Mouse (Mus musculus): ENCODE results near the gene Tmx2. TPM values are rescaled to one million over a fixed set of nuclear protein-coding genes. Genes with fewer than 3 reads are reported as not detected.

Tmx2 gene
- polyA plus RNA-seq (2014; fragmentation: Illumina TruSeq; extraction: RNeasy Lipid Tissue Mini Kit (QIAGEN cat#74804); ENCODE audit: insufficient read depth, low read depth, low replicate concordance): 41.6 TPM

DNA sequence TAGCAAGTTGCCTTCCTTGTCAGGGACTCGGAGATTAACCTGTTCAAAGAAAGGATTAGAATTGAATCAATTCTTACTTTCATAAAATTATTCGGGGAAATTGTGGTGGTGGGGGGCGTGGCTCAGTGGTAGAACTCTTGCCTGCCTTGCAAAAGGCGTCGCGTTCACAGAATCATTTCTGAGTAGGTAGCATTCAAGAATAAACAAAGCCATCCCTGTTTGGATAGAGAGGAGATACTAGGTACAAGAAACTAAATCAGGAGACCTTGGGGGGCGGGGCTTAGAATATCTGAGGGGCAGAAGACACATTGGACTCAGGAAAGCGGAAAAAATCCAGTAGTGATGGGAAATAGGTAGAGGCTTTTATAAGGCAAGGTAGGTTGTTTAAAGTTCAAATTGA, at the start of gene Tmx2:
Gene Tmx2, minus strand, starts transcription at position 125 of the 400 bp plus-strand sequence.

DNA sequence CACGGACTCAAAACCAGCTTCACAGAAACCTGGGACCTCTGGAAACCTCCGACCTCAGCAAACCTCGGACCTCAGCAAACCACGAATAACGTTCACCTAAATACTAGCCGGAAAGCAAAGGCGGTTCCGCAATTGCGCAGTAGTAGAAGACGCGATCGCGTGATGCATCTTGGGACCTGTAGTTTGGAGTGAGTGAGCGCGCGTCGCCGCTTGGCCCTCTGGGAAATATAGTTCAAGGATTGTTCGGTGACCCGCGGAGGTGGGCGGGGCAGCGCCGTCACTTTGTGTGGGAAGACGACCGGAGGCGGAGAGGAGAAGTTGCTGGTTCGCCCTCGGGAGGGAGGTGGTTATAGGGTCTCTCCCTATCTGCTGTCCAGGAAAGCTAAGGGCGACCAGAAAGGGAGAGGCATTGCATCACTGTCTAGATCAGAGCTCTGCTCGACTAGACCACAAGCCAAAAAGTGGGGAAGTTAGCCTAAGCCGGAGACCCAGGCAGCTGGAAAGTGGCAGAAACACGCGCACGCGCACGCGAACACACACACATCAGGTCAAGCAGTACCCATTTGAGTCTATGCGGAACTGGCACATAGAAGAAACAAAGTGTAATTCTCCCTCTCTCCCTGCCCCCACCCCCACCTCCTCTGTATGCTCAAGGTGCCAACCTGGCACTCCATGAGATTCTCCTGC, 48.4 kb upstream of the Tmx2 start, which contains the start of gene Clp1:
Gene Clp1, minus strand, starts transcription at position 179 of the 687 bp plus-strand sequence.

DNA sequence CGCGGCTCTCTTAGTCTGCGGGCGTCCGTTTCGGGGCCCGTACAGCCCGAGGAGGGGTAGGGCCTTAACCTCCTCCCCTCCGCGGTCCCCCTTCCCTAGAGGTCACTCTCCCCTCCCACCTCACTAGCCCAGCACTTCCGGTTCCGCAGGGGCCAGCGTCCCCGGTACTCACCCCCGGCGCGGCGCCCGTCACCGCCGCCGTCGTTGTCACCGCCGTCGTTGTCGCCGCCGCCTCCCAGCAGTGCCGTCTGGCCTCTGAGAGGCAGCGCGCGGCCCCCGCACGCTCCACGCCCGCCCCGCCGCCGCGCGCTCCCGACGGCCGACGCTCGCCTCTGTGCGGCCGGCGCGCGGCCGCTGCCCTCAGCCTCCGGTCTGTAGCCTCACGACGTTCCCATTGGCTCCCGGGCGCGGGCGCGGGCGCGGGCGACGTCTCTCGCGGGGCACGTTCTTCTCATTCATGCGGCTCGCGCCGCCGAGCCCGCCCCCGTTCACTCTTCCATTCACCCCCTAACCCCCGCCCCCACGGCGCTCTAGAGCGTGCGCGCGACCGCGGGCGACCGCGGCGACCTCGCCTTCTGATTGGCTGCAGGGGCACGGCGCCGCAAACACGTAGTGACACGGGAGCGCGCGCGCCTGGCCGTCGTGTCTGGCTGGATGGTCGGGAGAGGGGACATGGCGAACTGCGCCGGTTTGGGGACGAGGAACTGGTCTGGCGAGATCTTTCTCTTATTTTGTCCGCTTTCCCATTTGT, 36.0 kb upstream of the Tmx2 start, which contains the start of gene Zdhhc5:
Gene Zdhhc5, minus strand, starts transcription at position 370 of the 751 bp plus-strand sequence.

DNA sequence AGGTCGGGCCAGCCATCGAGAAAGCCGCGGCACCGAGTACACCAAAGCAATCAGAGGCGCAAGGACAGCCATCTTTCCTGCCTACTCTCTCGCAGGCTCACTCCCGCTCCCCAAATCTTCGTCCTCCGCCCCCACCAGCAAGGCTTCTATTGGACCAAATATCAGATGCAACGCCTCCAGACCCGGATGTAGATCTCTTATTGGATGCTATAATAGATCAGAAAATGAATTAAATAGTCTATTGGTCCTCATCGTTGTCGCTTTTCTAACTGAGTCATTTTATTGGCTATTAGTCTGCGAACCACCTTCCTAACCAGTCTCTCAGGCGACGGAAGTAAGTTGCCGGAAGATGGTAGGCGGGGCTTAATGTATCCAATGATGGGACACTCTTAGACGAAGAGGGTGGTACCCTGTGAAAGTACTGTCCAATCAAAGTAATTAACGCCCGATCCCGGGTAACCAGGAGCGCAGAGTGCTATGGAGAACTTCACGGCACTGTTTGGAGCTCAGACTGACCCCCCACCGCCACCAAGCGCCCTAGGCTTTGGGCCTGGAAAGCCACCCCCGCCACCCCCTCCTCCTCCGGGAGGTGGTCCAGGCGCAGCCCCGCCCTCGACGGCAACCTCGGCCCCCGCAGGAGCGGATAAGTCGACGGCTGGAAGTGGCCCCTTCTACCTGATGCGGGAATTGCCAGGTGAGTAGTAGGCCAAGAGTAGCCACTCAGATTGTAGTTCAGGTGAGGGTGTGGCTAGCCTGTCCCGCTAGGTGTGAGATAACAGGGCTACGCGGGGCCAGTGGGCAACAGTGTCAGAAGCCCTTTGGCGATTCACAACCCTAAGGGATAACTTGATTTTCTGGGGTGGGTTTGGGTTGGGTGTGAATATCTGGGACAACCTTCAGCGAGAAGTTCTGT, 716 bp downstream of the Tmx2 start, which contains the start of the genes Gm28635 and Med19:
Gene Gm28635, minus strand, starts transcription at position 74 of the 913 bp plus-strand sequence.
Gene Med19, plus strand, starts transcription at position 435 of the 913 bp plus-strand sequence.

DNA sequence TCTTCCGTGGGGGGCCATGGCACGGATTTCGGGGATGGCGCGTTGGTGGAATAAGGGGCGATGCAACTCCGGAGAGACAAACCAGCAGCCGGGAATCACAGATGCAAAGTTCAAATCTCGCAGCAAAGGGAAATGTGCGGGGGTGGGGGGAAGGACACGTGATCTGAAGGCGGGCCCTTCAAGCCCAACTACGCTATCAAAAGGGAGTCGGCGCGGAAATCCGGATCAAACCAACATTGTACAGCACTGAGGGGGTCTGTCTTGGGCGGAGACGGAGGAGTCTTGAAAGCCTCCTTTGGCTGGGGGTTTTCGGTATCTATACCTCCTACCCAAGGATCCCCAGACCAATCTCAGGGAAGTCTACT, 8.4 kb downstream of the Tmx2 start, which contains the start of gene Selenoh:
Gene Selenoh, minus strand, starts transcription at position 202 of the 365 bp plus-strand sequence.

DNA sequence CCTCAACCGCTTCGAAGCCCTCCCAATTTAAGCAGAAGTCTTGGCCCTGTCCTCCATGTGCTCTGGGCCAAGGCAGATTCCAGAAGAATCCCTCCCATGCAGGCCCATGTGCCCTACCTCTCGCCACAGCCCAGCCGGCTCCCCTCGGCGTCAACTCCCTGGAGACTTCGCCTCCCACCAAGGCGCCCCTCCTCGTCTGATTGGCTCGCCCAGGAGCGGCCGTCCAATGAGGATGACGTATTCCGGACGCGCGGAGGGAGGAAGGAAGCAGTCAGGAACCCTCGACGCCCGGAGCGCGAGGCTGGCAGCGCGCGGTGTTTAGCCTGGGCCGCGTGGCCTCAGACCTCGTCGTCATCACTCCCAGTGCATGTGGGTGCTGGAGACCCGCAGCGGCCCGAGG, 20.1 kb downstream of the Tmx2 start, which contains the start of gene Btbd18:
Gene Btbd18, plus strand, starts transcription at position 274 of the 400 bp plus-strand sequence.

DNA sequence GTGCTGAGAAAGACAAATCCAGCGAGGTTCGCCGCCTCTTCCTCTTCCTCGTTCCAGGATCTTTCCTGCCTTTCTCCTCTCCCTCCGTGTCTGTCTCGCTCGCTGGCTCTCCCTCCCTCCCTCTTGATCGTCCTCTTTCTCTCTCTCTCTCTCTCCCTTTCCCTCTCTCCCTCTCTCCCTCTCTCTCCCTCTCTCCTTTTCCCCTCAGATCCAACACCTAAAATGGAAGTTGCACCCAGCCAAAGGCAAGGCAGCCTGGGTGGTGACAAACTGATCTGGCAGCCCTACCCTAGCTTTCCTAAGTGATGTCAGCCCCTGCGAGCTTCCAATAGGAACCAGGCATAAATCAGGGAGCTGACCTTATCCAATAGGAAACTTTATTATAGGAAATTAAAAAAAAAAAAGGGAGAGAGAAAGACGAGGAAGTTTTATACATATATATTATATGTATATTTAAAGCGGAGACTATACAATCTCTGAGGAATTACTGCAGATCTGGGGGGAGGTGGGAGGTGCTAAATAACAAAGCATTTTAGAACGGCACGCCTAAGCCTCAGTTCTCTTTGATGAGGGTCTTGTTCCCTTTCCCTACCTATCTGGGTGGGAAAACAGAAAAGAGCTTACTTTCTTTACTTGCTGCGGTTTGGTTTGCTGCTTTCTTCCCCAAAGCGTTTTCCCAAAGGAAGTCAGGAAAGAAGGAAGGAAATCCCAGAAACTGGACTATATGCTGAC, 28.3 kb downstream of the Tmx2 start, which contains the start of gene Ctnnd1:
Gene Ctnnd1, minus strand, starts transcription at position 302 of the 732 bp plus-strand sequence.

Other genes with a start within 250 kb of the Tmx2 start
- gene Tfpi, start 202.4 kb downstream of the Tmx2 start, polyA plus RNA-seq (2014; fragmentation: Illumina TruSeq; extraction: RNeasy Lipid Tissue Mini Kit (QIAGEN cat#74804); ENCODE audit: insufficient read depth, low read depth, low replicate concordance): 21.5 TPM
- 56.3 TPM for gene Ctnnd1, start 28.4 kb downstream of the Tmx2 start, polyA plus RNA-seq (2014; fragmentation: Illumina TruSeq; extraction: RNeasy Lipid Tissue Mini Kit (QIAGEN cat#74804); ENCODE audit: insufficient read depth, low read depth, low replicate concordance)
- not detected for gene Btbd18, start 20.1 kb downstream of the Tmx2 start, polyA plus RNA-seq (2014; fragmentation: Illumina TruSeq; extraction: RNeasy Lipid Tissue Mini Kit (QIAGEN cat#74804); ENCODE audit: insufficient read depth, low read depth, low replicate concordance)
- gene Selenoh, start 8.4 kb downstream of the Tmx2 start, polyA plus RNA-seq (2014; fragmentation: Illumina TruSeq; extraction: RNeasy Lipid Tissue Mini Kit (QIAGEN cat#74804); ENCODE audit: insufficient read depth, low read depth, low replicate concordance): 47.1 TPM
- gene Gm28635, start 1.1 kb downstream of the Tmx2 start, polyA plus RNA-seq (2014; fragmentation: Illumina TruSeq; extraction: RNeasy Lipid Tissue Mini Kit (QIAGEN cat#74804); ENCODE audit: insufficient read depth, low read depth, low replicate concordance): not detected
- gene Med19, start 738 bp downstream of the Tmx2 start, polyA plus RNA-seq (2014; fragmentation: Illumina TruSeq; extraction: RNeasy Lipid Tissue Mini Kit (QIAGEN cat#74804); ENCODE audit: insufficient read depth, low read depth, low replicate concordance): 19.2 TPM
- 13.1 TPM for gene Zdhhc5, start 36.0 kb upstream of the Tmx2 start, polyA plus RNA-seq (2014; fragmentation: Illumina TruSeq; extraction: RNeasy Lipid Tissue Mini Kit (QIAGEN cat#74804); ENCODE audit: insufficient read depth, low read depth, low replicate concordance)
- 14.5 TPM for gene Clp1, start 48.2 kb upstream of the Tmx2 start, polyA plus RNA-seq (2014; fragmentation: Illumina TruSeq; extraction: RNeasy Lipid Tissue Mini Kit (QIAGEN cat#74804); ENCODE audit: insufficient read depth, low read depth, low replicate concordance)
- 1.1 TPM for gene Ypel4, start 54.9 kb upstream of the Tmx2 start, polyA plus RNA-seq (2014; fragmentation: Illumina TruSeq; extraction: RNeasy Lipid Tissue Mini Kit (QIAGEN cat#74804); ENCODE audit: insufficient read depth, low read depth, low replicate concordance)
- 7.0 TPM for gene Gm19426, start 64.5 kb upstream of the Tmx2 start, polyA plus RNA-seq (2014; fragmentation: Illumina TruSeq; extraction: RNeasy Lipid Tissue Mini Kit (QIAGEN cat#74804); ENCODE audit: insufficient read depth, low read depth, low replicate concordance)
- gene Serping1, start 96.3 kb upstream of the Tmx2 start, polyA plus RNA-seq (2014; fragmentation: Illumina TruSeq; extraction: RNeasy Lipid Tissue Mini Kit (QIAGEN cat#74804); ENCODE audit: insufficient read depth, low read depth, low replicate concordance): 324 TPM
- gene Ube2l6, start 119.7 kb upstream of the Tmx2 start, polyA plus RNA-seq (2014; fragmentation: Illumina TruSeq; extraction: RNeasy Lipid Tissue Mini Kit (QIAGEN cat#74804); ENCODE audit: insufficient read depth, low read depth, low replicate concordance): 63.0 TPM
- gene Smtnl1, start 143.5 kb upstream of the Tmx2 start, polyA plus RNA-seq (2014; fragmentation: Illumina TruSeq; extraction: RNeasy Lipid Tissue Mini Kit (QIAGEN cat#74804); ENCODE audit: insufficient read depth, low read depth, low replicate concordance): 0.18 TPM
- 25.9 TPM for gene Timm10, start 147.9 kb upstream of the Tmx2 start, polyA plus RNA-seq (2014; fragmentation: Illumina TruSeq; extraction: RNeasy Lipid Tissue Mini Kit (QIAGEN cat#74804); ENCODE audit: insufficient read depth, low read depth, low replicate concordance)
- 4.2 TPM for gene Slc43a1, start 159.7 kb upstream of the Tmx2 start, polyA plus RNA-seq (2014; fragmentation: Illumina TruSeq; extraction: RNeasy Lipid Tissue Mini Kit (QIAGEN cat#74804); ENCODE audit: insufficient read depth, low read depth, low replicate concordance)
- 1.1 TPM for gene Rtn4rl2, start 207.6 kb upstream of the Tmx2 start, polyA plus RNA-seq (2014; fragmentation: Illumina TruSeq; extraction: RNeasy Lipid Tissue Mini Kit (QIAGEN cat#74804); ENCODE audit: insufficient read depth, low read depth, low replicate concordance)

Measured in lung, adult 10 weeks (tissue).